Mouse (Mus musculus) kidney, adult 2 months (tissue): ENCODE measurements at regions not wholly inside any gene's neighbourhood (a gene's known extent, or its start where the extent isn't known, plus 50 kb on each side); places are given as distances from the start of the nearest gene placed in this dataset.

Source experiments
- CTCF ChIP-seq: fragments of 200-500 bp; conservative IDR thresholded peaks from 2 replicates; pipeline ENCODE4 v1.5.1; 2011; ENCODE audit warnings: low read depth, mild to moderate bottlenecking, control low read depth, low read length, moderate library complexity, mixed read lengths; ENCODE audit not compliant: insufficient read depth, insufficient read length
- POLR2A ChIP-seq: fragments of 200-500 bp; IDR thresholded peaks from one replicate; pipeline ENCODE4 v1.6.1; 2011; ENCODE audit warnings: low read depth, low read length, control low read depth

GRCm38 (mm10) chr8:15497566-15497965 lies 451.7 kb upstream of the BB014433 start:
- TF ChIP-seq CTCF, result no peak
- TF ChIP-seq POLR2A, result no peak
